Mouse (Mus musculus): ENCODE data around the gene Nt5c2.

Gene Nt5c2

DNA sequence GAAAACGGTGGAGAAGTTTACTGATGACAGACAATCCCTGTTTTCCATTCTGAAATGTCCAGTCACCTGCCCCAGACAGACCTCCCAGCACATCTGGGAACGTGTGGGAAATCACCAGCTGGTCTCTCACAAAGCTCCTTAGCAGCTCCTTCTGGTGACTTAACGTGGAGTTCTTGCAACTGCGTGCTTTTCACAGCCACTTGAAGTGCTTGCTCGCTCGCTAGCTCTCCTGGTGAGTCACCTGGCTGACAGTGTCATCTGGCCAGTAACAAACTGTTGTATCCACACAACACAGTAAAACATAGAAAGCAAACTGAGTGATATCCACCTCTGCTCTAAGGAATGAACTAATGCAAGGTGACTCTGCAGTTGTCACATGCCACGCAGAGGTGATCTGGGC, 128.1 kb downstream of the Nt5c2 start:
- DNase-seq (ENCODE audit: low read depth) = no peak

DNA sequence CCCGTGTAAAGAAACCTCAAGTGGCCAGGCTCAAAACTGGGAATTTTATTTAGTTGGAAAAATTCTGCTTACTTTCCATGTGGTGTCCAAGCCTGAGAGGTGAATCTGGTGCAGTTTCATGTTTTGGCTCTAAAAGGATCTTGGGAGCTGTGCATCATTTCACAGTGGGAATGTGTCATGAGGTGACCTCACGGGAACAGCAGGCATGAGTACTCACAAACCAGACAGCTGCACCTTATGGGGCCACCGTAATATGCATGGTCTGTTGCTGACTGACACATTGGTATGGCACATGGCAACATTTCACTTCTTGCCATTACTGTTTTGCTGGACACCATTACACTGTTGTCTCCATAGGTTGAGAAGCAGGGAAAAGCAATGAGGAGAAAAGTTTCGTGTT, 129.6 kb downstream of the Nt5c2 start:
- no peak for DNase-seq (ENCODE audit: low read depth)

DNA sequence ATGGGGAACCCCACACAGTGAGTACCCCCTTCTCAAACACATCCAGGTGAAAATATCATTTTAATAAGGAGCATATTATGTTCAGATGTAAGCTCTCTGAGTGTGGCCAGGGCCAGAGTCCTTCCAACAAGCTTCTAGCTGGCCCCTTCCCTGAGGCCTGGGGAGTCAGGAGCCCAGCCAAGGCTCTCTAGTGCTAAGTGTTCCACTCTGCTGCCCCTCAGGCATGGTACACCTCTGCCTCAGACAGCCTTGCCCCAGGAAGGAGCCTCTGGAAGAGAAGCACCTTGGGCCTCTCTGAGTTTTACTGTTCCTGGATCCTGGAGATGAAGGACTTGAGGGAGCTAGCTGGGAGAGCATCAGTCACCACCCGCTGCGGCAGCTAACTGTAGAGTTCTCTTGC, 135.1 kb downstream of the Nt5c2 start:
- no peak for DNase-seq (ENCODE audit: low read depth)

GRCm38 (mm10) chr19:46878346-46878745, 136.6 kb downstream of the Nt5c2 start:
- DNase-seq (ENCODE audit: low read depth) = peak; percentile 76

GRCm38 (mm10) chr19:46877886-46878285, 137.1 kb downstream of the Nt5c2 start:
- no peak for DNase-seq (ENCODE audit: low read depth)

GRCm38 (mm10) chr19:46875790-46876189, 139.2 kb downstream of the Nt5c2 start:
- DNase-seq (ENCODE audit: low read depth) = peak; percentile 86

DNA sequence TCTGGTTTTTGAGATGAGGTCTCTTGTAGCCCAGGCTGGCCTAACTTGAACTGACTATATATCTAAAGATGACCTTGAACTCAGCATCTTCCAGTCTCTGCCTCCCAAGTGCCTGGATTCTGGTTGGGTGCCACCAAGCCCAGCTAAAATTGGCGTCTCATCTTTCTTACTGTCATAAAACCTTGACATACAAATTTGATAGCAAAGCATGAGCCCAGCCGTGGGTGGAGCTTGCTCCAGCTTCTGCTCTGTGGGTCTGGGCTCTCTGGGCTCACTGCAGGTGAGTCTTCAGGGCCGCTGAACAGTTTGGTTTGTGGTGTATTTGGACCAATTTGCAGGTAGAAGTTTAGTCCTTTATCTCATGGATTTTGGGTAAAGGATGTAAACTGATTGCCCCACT, 141.0 kb downstream of the Nt5c2 start:
- DNase-seq (ENCODE audit: low read depth) = no peak

GRCm38 (mm10) chr19:46871651-46872050, 143.3 kb downstream of the Nt5c2 start:
- DNase-seq (ENCODE audit: low read depth) = no peak

DNA sequence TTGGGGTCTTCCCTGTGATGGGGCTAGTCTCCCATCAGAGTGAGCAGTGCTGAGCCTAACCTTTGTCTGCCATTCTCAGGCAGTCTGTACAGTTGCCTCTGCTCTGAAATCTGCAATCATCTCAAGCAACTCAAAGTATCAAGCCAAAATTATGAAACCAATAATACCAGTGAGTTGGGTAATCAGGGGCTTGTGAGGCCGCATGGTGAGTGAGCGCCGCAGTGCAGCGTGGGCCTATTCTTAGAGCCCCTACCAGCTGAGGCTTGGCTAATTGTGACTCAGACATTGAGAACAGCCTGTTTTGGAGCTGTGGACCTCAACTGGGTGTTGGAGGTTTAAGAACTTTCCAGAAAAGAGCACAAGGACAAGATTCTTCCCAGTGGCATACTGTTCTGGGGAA, 143.9 kb downstream of the Nt5c2 start:
- DNase-seq (ENCODE audit: low read depth) = no peak

DNA sequence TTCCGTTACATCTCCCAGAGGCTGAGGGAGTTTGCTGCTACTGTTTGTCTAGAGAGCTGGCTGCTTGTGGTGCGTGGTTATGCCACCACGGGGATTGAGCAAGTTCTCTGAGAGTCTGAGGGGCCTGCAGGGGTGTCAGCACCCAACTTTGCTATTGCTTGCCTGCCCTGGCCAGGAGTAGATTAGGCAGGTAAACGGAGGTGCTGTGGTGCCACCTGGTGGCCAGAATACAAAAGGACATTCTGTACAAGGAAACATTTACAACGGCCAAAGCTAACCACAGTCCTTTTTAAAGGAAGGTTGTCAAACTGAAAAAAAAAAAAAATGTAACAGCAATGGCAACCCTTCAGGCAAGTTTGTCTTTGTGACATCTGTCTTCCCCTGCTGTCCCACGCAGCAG, 145.4 kb downstream of the Nt5c2 start:
- peak; percentile 91 for DNase-seq (ENCODE audit: low read depth)

DNA sequence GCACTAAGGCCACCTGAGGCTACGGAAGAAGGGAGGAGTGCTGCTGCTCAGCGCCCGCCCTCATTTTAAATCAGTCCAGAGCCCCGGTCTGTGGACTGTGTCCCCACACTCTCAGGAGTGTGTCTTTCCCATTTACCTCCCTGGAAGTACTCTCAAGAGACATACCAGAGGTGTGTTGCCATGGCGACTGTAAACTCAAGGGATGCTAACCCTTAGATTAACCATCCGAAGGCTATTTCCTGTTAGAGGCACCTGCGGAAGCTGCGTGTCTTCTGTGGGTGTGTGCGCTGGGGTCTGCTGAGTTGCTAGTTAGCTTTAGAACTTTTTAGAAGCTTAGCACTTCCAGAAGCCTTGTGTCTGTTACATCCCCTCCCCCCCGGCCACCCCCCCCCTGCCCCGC, 145.9 kb downstream of the Nt5c2 start:
- peak; percentile 72 for DNase-seq (ENCODE audit: low read depth)

- no peak for DNase-seq (ENCODE audit: low read depth)
These were observed 149.6 kb downstream of the Nt5c2 start for GRCm38 (mm10) chr19:46865381-46865780.

- DNase-seq (ENCODE audit: low read depth) = peak; percentile 35
These were observed 150.1 kb downstream of the Nt5c2 start for GRCm38 (mm10) chr19:46864731-46865331.

- DNase-seq (ENCODE audit: low read depth) = no peak
These were observed 150.9 kb downstream of the Nt5c2 start for GRCm38 (mm10) chr19:46864079-46864478.

GRCm38 (mm10) chr19:46863236-46863927, 151.6 kb downstream of the Nt5c2 start:
- DNase-seq (ENCODE audit: low read depth) = peak; percentile 69

DNA sequence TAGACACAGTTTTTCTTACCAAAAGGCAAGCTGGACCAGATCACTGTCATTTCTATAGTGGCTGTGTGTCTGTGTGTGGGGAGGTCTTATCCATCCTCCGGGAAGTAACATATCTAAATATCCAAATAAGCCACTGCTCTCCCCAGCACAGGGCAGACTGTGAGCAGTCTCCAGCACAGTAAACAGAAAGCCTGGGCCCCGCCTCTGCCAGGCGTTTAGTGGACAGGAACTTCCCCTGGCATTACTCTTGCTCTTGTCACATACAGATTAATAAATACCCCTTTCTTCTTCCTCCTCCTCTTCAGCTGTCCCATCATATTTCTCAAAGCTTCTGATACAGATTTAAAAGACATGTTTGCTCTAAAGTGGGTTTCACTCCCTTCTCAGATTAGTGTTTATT, 152.4 kb downstream of the Nt5c2 start:
- no peak for DNase-seq (ENCODE audit: low read depth)

DNA sequence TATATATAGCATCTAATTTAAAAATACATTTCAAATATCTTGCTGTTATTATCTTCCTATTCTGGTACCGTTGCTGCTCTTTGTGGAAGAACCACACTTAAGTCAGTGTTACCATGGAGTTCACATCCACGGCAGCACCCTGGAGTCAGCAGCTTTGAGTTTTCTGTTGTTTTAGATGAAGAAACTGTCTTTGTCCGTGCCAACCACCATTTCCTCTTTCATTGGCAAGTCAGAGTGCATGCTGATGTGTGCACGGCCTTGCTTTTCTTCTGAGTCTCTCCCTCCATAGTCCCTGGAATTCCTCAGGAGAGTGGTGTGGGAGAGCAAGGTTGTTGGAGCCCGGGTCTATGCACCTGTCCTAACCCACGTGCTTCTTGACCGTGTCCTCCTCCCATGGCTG, 156.8 kb downstream of the Nt5c2 start:
- no peak for DNase-seq (ENCODE audit: low read depth)

DNA sequence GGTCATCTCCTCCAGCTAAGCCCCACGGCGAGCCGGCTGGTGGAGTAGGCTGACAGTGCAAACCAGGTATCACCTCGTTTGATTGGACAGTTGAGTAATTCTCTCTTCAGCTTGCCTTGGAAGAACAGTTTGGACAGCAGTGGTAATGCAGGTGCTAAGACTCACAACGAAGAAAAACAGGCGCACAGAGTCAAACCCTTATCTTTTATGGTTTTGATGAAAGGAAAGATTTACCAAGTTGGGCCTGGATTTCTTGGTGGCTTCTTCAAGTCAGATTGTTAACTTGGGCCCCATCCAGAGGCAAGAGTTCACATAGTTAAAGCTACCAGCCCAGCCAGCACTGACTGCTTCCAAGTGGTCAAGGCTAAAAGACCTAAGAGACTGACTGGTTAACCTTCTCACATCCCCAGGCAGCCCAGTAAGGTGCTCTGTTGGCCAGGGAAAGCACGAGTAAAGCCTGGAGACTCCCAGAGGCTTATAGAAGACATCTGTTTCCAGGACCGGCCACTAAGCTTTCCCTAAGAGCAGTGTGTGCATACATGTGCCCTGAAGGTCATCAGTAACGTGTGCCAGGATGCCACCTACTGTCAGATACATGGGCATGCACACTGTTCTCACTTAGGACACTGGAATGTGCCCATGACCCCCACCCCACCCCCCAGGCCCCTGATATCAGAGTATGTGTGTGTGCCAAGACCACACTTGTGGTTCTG, 157.5 kb downstream of the Nt5c2 start:
- peak; percentile 33 for DNase-seq (ENCODE audit: low read depth)

GRCm38 (mm10) chr19:46856780-46857179, 158.2 kb downstream of the Nt5c2 start:
- peak; percentile 34 for DNase-seq (ENCODE audit: low read depth)

DNA sequence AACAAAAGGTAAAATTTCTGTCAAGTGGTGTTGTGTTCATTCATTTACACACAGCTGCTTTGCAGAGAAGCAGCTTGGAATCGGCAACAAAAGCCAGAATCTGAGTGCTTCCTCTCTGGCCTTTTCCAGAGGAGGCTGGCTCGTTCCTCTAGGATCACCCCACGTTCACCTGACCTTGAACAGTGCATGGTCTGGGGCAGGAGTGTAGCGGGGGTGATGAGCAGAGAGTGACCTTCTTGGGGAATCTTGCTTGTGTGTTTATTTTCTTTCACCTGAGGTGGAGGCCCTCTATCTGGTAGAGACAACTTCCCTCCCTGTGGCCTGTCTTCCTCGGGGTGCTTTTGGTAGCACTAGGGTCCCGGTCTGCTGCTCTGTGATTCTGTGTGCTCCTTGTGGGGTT, 158.7 kb downstream of the Nt5c2 start:
- DNase-seq (ENCODE audit: low read depth) = no peak

DNA sequence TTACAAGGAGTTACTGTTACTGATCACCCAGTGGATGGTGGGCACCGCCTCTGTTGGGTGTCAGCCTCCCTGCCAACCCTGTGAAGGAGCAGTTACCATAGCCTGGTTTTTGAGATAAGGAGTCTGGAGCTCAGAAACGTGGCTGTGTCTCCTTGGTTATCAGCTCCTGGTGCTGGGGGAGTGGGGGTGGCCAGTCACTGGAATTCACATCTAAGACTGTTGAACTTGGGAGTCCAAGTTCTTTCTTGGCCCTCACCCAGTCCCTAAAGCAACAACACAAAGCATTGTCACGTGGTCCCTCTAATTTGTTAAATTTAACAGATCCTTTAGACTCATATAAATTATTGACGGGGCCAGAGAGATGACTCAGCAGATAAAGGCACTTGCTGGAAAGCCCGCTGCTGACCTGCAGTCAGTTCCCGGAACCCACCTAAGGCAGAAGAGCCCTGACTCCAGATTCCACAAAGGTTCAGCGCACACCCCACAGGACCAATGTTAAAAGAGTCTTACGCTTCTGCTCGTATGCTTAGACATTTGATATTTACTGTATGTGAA, 165.4 kb downstream of the Nt5c2 start:
- DNase-seq (ENCODE audit: low read depth) = no peak

DNA sequence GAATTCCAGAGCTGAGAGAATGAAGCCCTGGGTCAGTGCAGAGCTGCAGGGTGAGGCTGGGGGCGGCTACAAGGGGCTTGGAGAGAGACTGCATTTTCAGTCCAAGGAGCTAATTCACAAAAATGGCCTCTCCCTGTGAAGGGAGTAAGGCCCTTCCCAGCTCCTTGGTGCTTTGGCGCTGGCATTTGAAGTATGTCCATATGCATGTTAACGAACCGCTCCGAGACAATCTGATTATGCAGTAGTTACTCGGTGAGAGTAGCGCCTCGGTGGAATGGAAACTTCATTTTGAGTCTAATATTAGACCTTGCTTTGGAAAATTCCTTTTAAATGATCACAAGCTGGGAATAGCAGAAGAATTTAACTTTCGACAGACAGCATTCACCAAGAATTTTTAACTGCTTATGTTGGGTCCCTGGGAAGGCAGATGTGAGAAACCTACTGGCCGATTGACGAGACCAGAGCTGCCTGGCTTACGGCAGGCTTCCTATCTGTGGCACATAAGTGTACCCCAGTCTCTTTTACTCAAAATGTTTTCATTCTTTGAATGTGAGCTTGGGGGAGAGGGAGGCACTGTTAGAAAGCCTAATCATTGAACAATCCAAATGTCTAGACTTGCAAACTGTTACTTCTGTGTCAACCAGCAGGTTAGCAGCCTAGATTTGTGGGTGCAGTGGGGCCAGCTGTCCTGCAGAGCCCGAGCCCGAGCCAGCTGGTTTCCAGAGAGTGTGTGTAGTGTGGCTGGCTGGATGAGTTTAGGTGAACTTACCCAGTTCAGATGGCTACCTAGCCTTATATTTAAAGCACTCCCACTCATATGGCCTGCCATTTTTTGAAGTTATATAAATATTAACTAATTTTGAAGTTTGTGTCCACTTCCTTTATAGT, 166.3 kb downstream of the Nt5c2 start:
- DNase-seq (ENCODE audit: low read depth) = no peak
